Mouse (Mus musculus) hindbrain, embryonic 11.5 days (tissue): ENCODE data around the gene Utrn. TPM values are rescaled to one million over a fixed set of nuclear protein-coding genes. Genes with fewer than 3 reads are reported as not detected.

ENCODE experiments used
- ATAC-seq: fragments of 200-750 bp; cut with Nextera tagmentation; 2 replicates; pipeline ENCODE4 v1.8.0; 2017; ENCODE audit warnings: mild to moderate bottlenecking, moderate TSS enrichment, moderate library complexity; ENCODE audit not compliant: low FRiP score
- DNase-seq: peaks from one replicate; pipeline ENCODE4 v3.0.0-alpha.2; 2015; ENCODE audit warnings: low spot score
- H3K27ac ChIP-seq: fragments of 300-500 bp; sonication (generic); 2 replicates; pipeline ENCODE4 v1.5.1; 2014; ENCODE audit warnings: mild to moderate bottlenecking, low read depth, low read length
- H3K27me3 ChIP-seq: fragments of 300-500 bp; sonication (generic); 2 replicates; pipeline ENCODE4 v1.6.1; 2014; ENCODE audit warnings: mild to moderate bottlenecking, low read length, moderate library complexity, mixed read lengths; ENCODE audit not compliant: control insufficient read depth, insufficient read depth
- H3K36me3 ChIP-seq: fragments of 300-500 bp; sonication (generic); 2 replicates; pipeline ENCODE4 v1.6.1; 2014; ENCODE audit warnings: mild to moderate bottlenecking, low read length, moderate library complexity, mixed read lengths; ENCODE audit not compliant: control insufficient read depth, insufficient read depth
- H3K4me1 ChIP-seq: fragments of 300-500 bp; sonication (generic); replicated peaks from 2 replicates; pipeline ENCODE4 v1.6.1; 2014; ENCODE audit warnings: low read length, mixed read lengths; ENCODE audit not compliant: control insufficient read depth, insufficient read depth
- H3K4me2 ChIP-seq: fragments of 300-500 bp; sonication (generic); replicated peaks from 2 replicates; pipeline ENCODE4 v1.6.1; 2014; ENCODE audit warnings: mild to moderate bottlenecking, low read depth, low read length
- H3K4me3 ChIP-seq: fragments of 300-500 bp; sonication (generic); 2 replicates; pipeline ENCODE4 v1.5.1; 2014; ENCODE audit warnings: low read depth, low read length
- H3K9ac ChIP-seq: fragments of 300-500 bp; sonication (generic); 2 replicates; pipeline ENCODE4 v1.6.1; 2014; ENCODE audit warnings: low read depth, low read length
- H3K9me3 ChIP-seq: fragments of 300-500 bp; sonication (generic); 2 replicates; pipeline ENCODE4 v1.6.1; 2016; ENCODE audit warnings: low read length; ENCODE audit not compliant: control insufficient read depth
- WGBS: fragments of 180-500 bp; shearing (Covaris S2); extraction: QIAGEN DNeasy Blood & Tissue Kit; methylation state at CpG from one replicate; pipeline ENCODE4 v1.1.7; 2014; 5-methylcytosine and 5-hydroxymethylcytosine counted together
- polyA plus RNA-seq: library from polyadenylated mRNA; unstranded; fragments of >200 nt; fragmentation: Nextera tagmentation; extraction: Ambion mirVana; gene quantifications from 2 replicates; pipeline ENCODE4 v1.2.1, GENCODE M21; 2014

The Utrn gene
- polyA plus RNA-seq, 1 experiment from 2014 or later, result 54.7 TPM

- no peaks in the 10 kb centered on the region for H3K4me1 ChIP-seq
- H3K36me3 ChIP-seq, result no peaks in the 10 kb centered on the region
- H3K9ac ChIP-seq, result no peak overlapping the region
- ATAC-seq, result no peak
- H3K4me2 ChIP-seq, result no peak overlapping the region
- no peak overlapping the region for H3K4me3 ChIP-seq
- H3K27me3 ChIP-seq, result no peaks in the 10 kb centered on the region
- WGBS, result 84% methylated on average over 3 of the region's 3 CpGs
- no peak for DNase-seq
- no peak overlapping the region for H3K27ac ChIP-seq
- no peaks in the 10 kb centered on the region for H3K9me3 ChIP-seq
Observed at GRCm38 (mm10) chr10:12700576-12700975, 168.6 kb downstream of the Utrn start.

- Histone ChIP-seq H3K4me2 (no peak overlapping the region), H3K4me1 (no peaks in the 10 kb centered on the region), H3K27me3 (no peaks in the 10 kb centered on the region), H3K9ac (no peak overlapping the region), H3K4me3 (no peak overlapping the region), H3K9me3 (no peaks in the 10 kb centered on the region), H3K36me3 (no peaks in the 10 kb centered on the region), H3K27ac (no peak overlapping the region)
- WGBS, result 95% methylated on average over 3 of the region's 3 CpGs
- DNase-seq, result no peak
- no peak for ATAC-seq
Observed at GRCm38 (mm10) chr10:12697902-12698301, 171.3 kb downstream of the Utrn start.

- Histone ChIP-seq H3K9me3 (no peaks in the 10 kb centered on the region), H3K4me2 (no peak overlapping the region), H3K4me3 (no peak overlapping the region), H3K36me3 (no peaks in the 10 kb centered on the region), H3K27me3 (no peaks in the 10 kb centered on the region), H3K9ac (no peak overlapping the region), H3K27ac (no peak overlapping the region), H3K4me1 (no peaks in the 10 kb centered on the region)
- DNase-seq, result no peak
- 86% methylated on average over 6 of the region's 6 CpGs for WGBS
- no peak for ATAC-seq
Observed at GRCm38 (mm10) chr10:12696704-12697103, 172.5 kb downstream of the Utrn start.

GRCm38 (mm10) chr10:12694774-12695173 is 174.4 kb downstream of the Utrn start:
- H3K27me3 ChIP-seq, result no peaks in the 10 kb centered on the region
- H3K9ac ChIP-seq, result no peak overlapping the region
- no peaks in the 10 kb centered on the region for H3K9me3 ChIP-seq
- H3K4me3 ChIP-seq, result no peak overlapping the region
- no peak overlapping the region for H3K27ac ChIP-seq
- DNase-seq, result no peak
- 51% methylated on average over 6 of the region's 6 CpGs for WGBS
- ATAC-seq, result no peak
- no peaks in the 10 kb centered on the region for H3K4me1 ChIP-seq
- no peak overlapping the region for H3K4me2 ChIP-seq
- H3K36me3 ChIP-seq, result no peaks in the 10 kb centered on the region

- Histone ChIP-seq H3K27ac (no peak overlapping the region), H3K9ac (no peak overlapping the region), H3K27me3 (no peaks in the 10 kb centered on the region), H3K4me2 (no peak overlapping the region), H3K9me3 (no peaks in the 10 kb centered on the region), H3K4me3 (no peak overlapping the region), H3K36me3 (no peaks in the 10 kb centered on the region), H3K4me1 (no peaks in the 10 kb centered on the region)
- peak; percentile 69 for DNase-seq
- ATAC-seq, result no peak
- WGBS, result 23% methylated on average over 5 of the region's 5 CpGs
Observed at GRCm38 (mm10) chr10:12690601-12691000, 178.6 kb downstream of the Utrn start.

- H3K27ac ChIP-seq, result no peak overlapping the region
- no peaks in the 10 kb centered on the region for H3K4me1 ChIP-seq
- ATAC-seq, result no peak
- H3K27me3 ChIP-seq, result no peaks in the 10 kb centered on the region
- H3K4me2 ChIP-seq, result no peak overlapping the region
- H3K9ac ChIP-seq, result no peak overlapping the region
- no peak overlapping the region for H3K4me3 ChIP-seq
- no peaks in the 10 kb centered on the region for H3K9me3 ChIP-seq
- H3K36me3 ChIP-seq, result no peaks in the 10 kb centered on the region
- no peak for DNase-seq
Observed at GRCm38 (mm10) chr10:12685683-12686082, 183.5 kb downstream of the Utrn start.

GRCm38 (mm10) chr10:12684018-12684417 is 185.1 kb downstream of the Utrn start:
- H3K27me3 ChIP-seq, result no peaks in the 10 kb centered on the region
- no peak overlapping the region for H3K9ac ChIP-seq
- no peaks in the 10 kb centered on the region for H3K4me1 ChIP-seq
- no peak for DNase-seq
- no peaks in the 10 kb centered on the region for H3K9me3 ChIP-seq
- WGBS, result 94% methylated on average over 3 of the region's 3 CpGs
- no peaks in the 10 kb centered on the region for H3K36me3 ChIP-seq
- no peak overlapping the region for H3K4me2 ChIP-seq
- H3K27ac ChIP-seq, result no peak overlapping the region
- H3K4me3 ChIP-seq, result no peak overlapping the region
- no peak for ATAC-seq

GRCm38 (mm10) chr10:12673309-12673708 is 195.9 kb downstream of the Utrn start:
- no peak overlapping the region for H3K4me2 ChIP-seq
- no peaks in the 10 kb centered on the region for H3K4me1 ChIP-seq
- no peak for ATAC-seq
- H3K9me3 ChIP-seq, result no peaks in the 10 kb centered on the region
- WGBS, result 89% methylated on average over 5 of the region's 5 CpGs
- no peak overlapping the region for H3K4me3 ChIP-seq
- H3K9ac ChIP-seq, result no peak overlapping the region
- no peak for DNase-seq
- H3K27me3 ChIP-seq, result no peaks in the 10 kb centered on the region
- no peak overlapping the region for H3K27ac ChIP-seq
- H3K36me3 ChIP-seq, result no peaks in the 10 kb centered on the region

- H3K9me3 ChIP-seq, result no peaks in the 10 kb centered on the region
- no peaks in the 10 kb centered on the region for H3K27me3 ChIP-seq
- WGBS, result 94% methylated on average over 9 of the region's 9 CpGs
- H3K27ac ChIP-seq, result no peak overlapping the region
- H3K4me2 ChIP-seq, result no peak overlapping the region
- no peaks in the 10 kb centered on the region for H3K36me3 ChIP-seq
- ATAC-seq, result no peak
- no peaks in the 10 kb centered on the region for H3K4me1 ChIP-seq
- H3K4me3 ChIP-seq, result no peak overlapping the region
- no peak overlapping the region for H3K9ac ChIP-seq
- DNase-seq, result no peak
Observed at GRCm38 (mm10) chr10:12671608-12672007, 197.6 kb downstream of the Utrn start.
